ENCODE assay signal across 8 mouse cellular contexts in the genomic region with DNA sequence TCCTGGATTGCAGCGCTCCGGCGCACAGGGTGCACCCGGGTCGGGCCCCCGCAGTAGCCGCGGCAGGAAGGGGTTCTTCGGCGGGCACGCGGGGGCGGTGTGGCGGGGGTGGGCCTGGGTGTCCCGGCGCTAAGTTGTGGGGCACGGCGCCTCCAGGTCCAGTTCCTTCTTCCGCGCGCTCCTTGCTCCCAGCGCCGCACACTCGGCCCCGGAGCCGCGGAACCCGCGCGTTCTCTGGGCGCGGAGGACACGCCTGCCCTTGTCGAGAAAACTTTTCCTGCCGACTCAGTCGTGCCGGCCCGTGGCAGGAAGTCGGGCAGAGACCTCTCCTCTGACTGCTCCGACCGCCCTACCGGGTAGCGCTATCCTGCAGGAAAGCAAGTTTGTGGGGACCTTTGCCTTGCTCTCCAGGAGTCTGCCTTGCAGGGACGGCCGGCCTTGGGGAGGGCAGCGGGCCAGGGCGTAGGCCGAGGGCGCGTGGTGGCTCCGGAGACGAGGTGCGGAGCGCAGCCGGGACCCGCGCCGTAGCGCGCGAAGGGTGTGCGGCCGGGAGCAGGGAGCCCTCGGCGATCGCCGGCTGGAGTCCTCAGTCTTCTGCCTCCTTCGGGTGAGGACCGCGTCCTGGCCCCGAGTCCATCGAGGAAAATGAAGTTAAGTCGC. TPM values are rescaled to one million over a fixed set of nuclear protein-coding genes. Genes with fewer than 3 reads are reported as not detected.
A peak's percentile ranks its signal among the peaks of the same experiment; 100 is the strongest.
DNase-seq lines count a peak whose midpoint lies in the region; ATAC-seq lines count a peak whose summit lies in the region.

No protein-coding gene starts in this region.

- H3K9ac ChIP-seq in intestine, embryonic 16.5 days (ENCODE audit: low read depth, low read length) = peak overlapping the region; percentile 93
- peak overlapping the region; percentile 75 for H3K9ac ChIP-seq in liver, embryonic 15.5 days
- peak overlapping the region; percentile 90 for H3K9ac ChIP-seq in neural tube, embryonic 13.5 days

- no peaks in the 10 kb centered on the region for H3K36me3 ChIP-seq in intestine, embryonic 16.5 days (ENCODE audit: control insufficient read depth, insufficient read depth, low read length)
- H3K36me3 ChIP-seq in liver, embryonic 15.5 days (replicated peaks) = no peaks in the 10 kb centered on the region
- no peaks in the 10 kb centered on the region for H3K36me3 ChIP-seq in neural tube, embryonic 13.5 days

- H3K27me3 ChIP-seq in intestine, embryonic 16.5 days (replicated peaks; ENCODE audit: control insufficient read depth, insufficient read depth, low read length) = no peaks in the 10 kb centered on the region
- peaks cover 11% of the 10 kb centered on the region for H3K27me3 ChIP-seq in liver, embryonic 15.5 days
- H3K27me3 ChIP-seq in neural tube, embryonic 13.5 days = no peaks in the 10 kb centered on the region

- peaks cover 23% of the 10 kb centered on the region for H3K4me1 ChIP-seq in intestine, embryonic 16.5 days (ENCODE audit: control insufficient read depth, insufficient read depth, low read length)
- peaks cover 58% of the 10 kb centered on the region for H3K4me1 ChIP-seq in liver, embryonic 15.5 days (replicated peaks)
- H3K4me1 ChIP-seq in neural tube, embryonic 13.5 days (replicated peaks) = peaks cover 41% of the 10 kb centered on the region

- DNase-seq in B cell, adult 2 months = peak; percentile 57 to 65
- DNase-seq in adrenal gland, adult (ENCODE audit: inconsistent age in 2 of 2, low spot score in 1 of 2) = peak; percentile 82 to 93
- peak; percentile 65 for DNase-seq in embryo, embryonic 10.5 days (ENCODE audit: low spot score)
- DNase-seq in thymus, adult 18-20 months = peak; percentile 63 to 65

- H3K27ac ChIP-seq in intestine, embryonic 16.5 days (ENCODE audit: low read length) = peak overlapping the region; percentile 95
- peak overlapping the region; percentile 72 for H3K27ac ChIP-seq in liver, embryonic 15.5 days (replicated peaks)
- H3K27ac ChIP-seq in neural tube, embryonic 13.5 days (replicated peaks) = peak overlapping the region; percentile 94

- H3K4me3 ChIP-seq in intestine, embryonic 16.5 days (ENCODE audit: low read length) = peak overlapping the region; percentile 93
- H3K4me3 ChIP-seq in liver, embryonic 15.5 days (replicated peaks) = peak overlapping the region; percentile 71
- H3K4me3 ChIP-seq in neural tube, embryonic 13.5 days = peak overlapping the region; percentile 92

- no peaks in the 10 kb centered on the region for H3K9me3 ChIP-seq in intestine, embryonic 16.5 days (ENCODE audit: control insufficient read depth, low read length)
- no peaks in the 10 kb centered on the region for H3K9me3 ChIP-seq in liver, embryonic 15.5 days (replicated peaks)
- H3K9me3 ChIP-seq in neural tube, embryonic 13.5 days = no peaks in the 10 kb centered on the region

- peak; percentile 29 for ATAC-seq in granulocyte monocyte progenitor cell, adult 5-6 weeks (replicated peaks; ENCODE audit: poor library complexity, severe bottlenecking)
- peak; percentile 55 for ATAC-seq in intestine, embryonic 16.5 days
- peak; percentile 19 for ATAC-seq in liver, embryonic 15.5 days (ENCODE audit: insufficient read depth)
- ATAC-seq in neural tube, embryonic 13.5 days (ENCODE audit: low read depth) = peak; percentile 45

- peak overlapping the region; percentile 87 for H3K4me2 ChIP-seq in intestine, embryonic 16.5 days (ENCODE audit: low read depth, low read length)
- H3K4me2 ChIP-seq in liver, embryonic 15.5 days = peak overlapping the region; percentile 96
- H3K4me2 ChIP-seq in neural tube, embryonic 13.5 days = peak overlapping the region; percentile 100

- under 1% methylated on average over 57 of the region's 73 CpGs for WGBS in intestine, embryonic 16.5 days
- WGBS in liver, embryonic 15.5 days (ENCODE audit: insufficient replicate concordance) = under 1% methylated on average over 73 of the region's 73 CpGs
- WGBS in neural tube, embryonic 13.5 days = under 1% methylated on average over 61 of the region's 73 CpGs

RNA-seq across cellular contexts. Expression of a gene that starts 0.7 kb away (rescaled TPM):
- 25.0 and 45.5 TPM in 2 replicates for total RNA-seq in granulocyte monocyte progenitor cell, adult 5-6 weeks (2014; fragmentation: Nextera tagmentation)
- total RNA-seq in granulocyte monocyte progenitor cell, adult 5-6 weeks (2017) = 39.4 and 40.5 TPM in 2 replicates
- polyA plus RNA-seq in intestine, embryonic 16.5 days (2015; fragmentation: Nextera tagmentation; extraction: Ambion mirVana) = 8.4 and 9.1 TPM in 2 replicates
- polyA plus RNA-seq in liver, embryonic 15.5 days (2015; fragmentation: Nextera tagmentation; extraction: Ambion mirVana) = 5.0 and 5.5 TPM in 2 replicates
- polyA plus RNA-seq in neural tube, embryonic 13.5 days (2015; fragmentation: Nextera tagmentation; extraction: Ambion mirVana) = 5.1 and 5.3 TPM in 2 replicates

Comparison
In these comparisons a context has a peak if more than half of its experiments do, and no peak if none do; other contexts are left out.
1. Peak in every context shown above with its lines: DNase-seq, ATAC-seq, H3K4me3 ChIP-seq and H3K27ac ChIP-seq.